Mouse (Mus musculus): ENCODE data around the gene Igtp. TPM values are rescaled to one million over a fixed set of nuclear protein-coding genes. Genes with fewer than 3 reads are reported as not detected.

The Igtp gene
- 4.1 and 5.9 TPM in 2 replicates for polyA plus RNA-seq (2012; rRNA removed)

DNA sequence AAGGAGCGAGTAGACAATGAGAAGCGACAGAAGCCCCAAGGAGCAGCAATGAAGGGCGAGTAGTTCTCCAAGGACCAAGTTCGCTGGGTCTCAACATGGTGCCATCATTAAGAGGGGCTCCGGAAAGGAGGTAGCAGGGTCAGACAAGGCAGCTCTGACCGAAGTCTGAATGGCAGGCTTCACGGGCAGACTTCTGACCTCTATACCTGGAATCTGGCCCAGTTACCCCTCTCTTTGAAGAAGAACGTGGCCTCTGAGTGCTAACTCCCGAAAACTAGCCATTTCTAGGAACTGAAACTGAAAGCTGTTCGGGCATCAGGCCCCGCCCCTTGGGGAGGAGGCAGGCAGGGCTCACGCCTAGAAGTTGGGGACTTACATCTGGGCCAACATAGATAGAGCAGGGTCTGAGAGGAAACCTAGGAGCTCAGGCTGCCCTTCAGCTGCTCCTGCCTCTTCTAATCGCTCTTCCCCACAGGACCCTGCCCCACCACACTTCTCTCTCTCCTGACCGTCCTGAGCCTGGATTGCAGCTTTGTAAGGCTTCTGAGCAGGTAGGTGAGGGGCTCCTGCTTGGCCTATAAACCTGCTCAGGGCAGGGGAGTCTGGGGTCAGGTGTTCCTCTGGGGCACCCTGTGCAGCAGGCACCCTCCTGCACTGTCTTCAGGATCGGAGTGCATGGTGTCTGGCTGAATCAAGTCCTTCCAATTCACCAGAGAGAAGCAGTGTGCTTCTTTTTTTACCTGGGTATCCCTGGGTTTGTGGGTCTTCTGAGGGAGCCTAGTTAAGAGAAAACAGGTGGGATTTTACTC lies at the start of gene Igtp, which contains the start of gene Irgm2:
Gene Igtp (plus strand): TSS at position 328 of the 809 bp plus-strand sequence.
Gene Irgm2 (plus strand): TSS at position 390 of the 809 bp plus-strand sequence.

DNA sequence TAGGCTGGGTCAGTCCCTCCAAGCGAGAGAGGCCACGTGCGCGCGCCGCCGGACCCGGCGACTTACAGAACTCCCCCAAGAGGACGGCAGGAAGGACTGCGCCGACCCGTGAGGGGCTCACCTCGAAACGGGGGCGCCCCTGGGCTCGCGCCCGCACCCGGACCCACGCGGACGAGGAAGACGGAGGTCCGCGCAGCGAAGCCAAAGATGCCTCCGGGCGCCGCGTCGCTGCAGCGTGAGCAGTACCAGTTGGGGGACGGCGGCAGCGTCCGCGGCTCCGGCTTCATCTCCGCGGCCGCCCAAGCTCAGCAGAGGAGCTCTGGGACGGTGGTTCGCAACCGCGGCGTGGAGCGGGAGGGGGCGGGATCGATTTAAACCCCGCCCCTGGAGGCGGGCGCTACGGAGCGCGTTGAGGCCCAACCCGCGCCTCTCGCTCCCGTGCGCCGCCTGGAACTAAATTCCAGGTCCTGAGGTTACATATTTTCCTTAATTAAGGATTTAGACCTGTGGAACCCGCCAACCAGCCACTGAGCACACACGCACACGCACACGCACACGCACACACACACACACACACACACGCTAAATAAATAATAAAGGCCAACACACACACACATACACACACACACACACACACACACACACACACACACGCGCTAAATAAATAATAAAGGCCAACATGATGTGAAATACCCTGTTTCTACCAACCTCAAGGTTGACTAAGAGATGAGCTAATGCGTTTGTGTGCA lies 31.0 kb upstream of the Igtp start, which contains the start of gene Gemin5:
Gene Gemin5 (minus strand): TSS at position 373 of the 749 bp plus-strand sequence.

DNA sequence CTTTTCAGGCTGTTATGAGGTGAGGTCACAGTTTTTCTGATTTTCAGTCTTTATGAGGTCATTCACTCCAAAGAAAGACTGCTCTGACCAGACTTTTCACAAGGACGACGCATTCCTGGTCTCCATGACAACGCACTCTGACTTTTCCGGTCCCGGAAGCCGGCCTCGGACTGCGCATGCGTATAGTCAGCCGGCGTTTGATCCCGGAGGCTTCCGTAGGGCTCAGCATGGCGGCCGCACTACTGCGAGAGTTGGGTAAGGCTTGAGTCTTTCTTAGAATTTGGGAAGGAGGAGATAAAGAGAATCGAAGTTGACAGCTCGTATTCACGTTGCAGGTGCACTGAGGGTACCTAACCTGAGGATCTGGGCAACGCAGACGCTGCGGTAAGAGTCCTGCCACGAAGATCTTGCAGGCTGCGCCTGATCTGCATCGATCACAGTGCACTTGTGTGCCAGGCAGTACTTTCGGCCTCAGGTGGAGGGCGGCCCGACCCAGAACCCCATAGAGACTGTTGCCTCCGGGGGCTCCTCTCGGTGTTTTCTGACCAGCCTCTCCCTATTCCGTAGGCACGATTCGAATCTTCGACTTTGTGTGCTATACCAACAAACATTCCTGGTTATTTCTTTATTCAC lies 27.8 kb upstream of the Igtp start, which contains the start of gene Mrpl22:
Gene Mrpl22 (plus strand): TSS at position 203 of the 633 bp plus-strand sequence.

Other genes starting within 250 kb of the Igtp start
- gene Larp1, start 190.5 kb upstream of the Igtp start, polyA plus RNA-seq (2012; rRNA removed), result 35.2 and 37.2 TPM in 2 replicates
- 0.09 and 0.40 TPM in 2 replicates for gene Gm12248, start 106.4 kb upstream of the Igtp start, polyA plus RNA-seq (2012; rRNA removed)
- 29.1 and 36.0 TPM in 2 replicates for gene Cnot8, start 95.4 kb upstream of the Igtp start, polyA plus RNA-seq (2012; rRNA removed)
- 5.5 and 5.9 TPM in 2 replicates for gene Gemin5, start 31.0 kb upstream of the Igtp start, polyA plus RNA-seq (2012; rRNA removed)
- 22.7 and 27.2 TPM in 2 replicates for gene Mrpl22, start 27.9 kb upstream of the Igtp start, polyA plus RNA-seq (2012; rRNA removed)
- gene Irgm2, start 62 bp downstream of the Igtp start, polyA plus RNA-seq (2012; rRNA removed), result 5.0 and 5.3 TPM in 2 replicates
- 0.05 TPM in 1 of 2 replicates, not detected in the other for gene 4930438A08Rik, start 75.2 kb downstream of the Igtp start, polyA plus RNA-seq (2012; rRNA removed)
- gene Zfp692, start 107.5 kb downstream of the Igtp start, polyA plus RNA-seq (2012; rRNA removed), result 43.0 and 45.3 TPM in 2 replicates
- 46.9 and 49.0 TPM in 2 replicates for gene Zfp672, start 130.8 kb downstream of the Igtp start, polyA plus RNA-seq (2012; rRNA removed)
- 36.8 and 41.1 TPM in 2 replicates for gene Sh3bp5l, start 131.2 kb downstream of the Igtp start, polyA plus RNA-seq (2012; rRNA removed)
- gene Lypd8, start 179.5 kb downstream of the Igtp start, polyA plus RNA-seq (2012; rRNA removed), result 11,928 and 12,556 TPM in 2 replicates
- 344 and 578 TPM in 2 replicates for gene 1810065E05Rik, start 221.6 kb downstream of the Igtp start, polyA plus RNA-seq (2012; rRNA removed)
- gene Gm12253, start 233.0 kb downstream of the Igtp start, polyA plus RNA-seq (2012; rRNA removed), result not detected in 2 replicates